Mouse (Mus musculus) lung, adult 10 weeks (tissue): ENCODE results near the gene Ezr. TPM values are rescaled to one million over a fixed set of nuclear protein-coding genes. Genes with fewer than 3 reads are reported as not detected.

Experiments used
- polyA plus RNA-seq: library from polyadenylated mRNA; stranded (reverse); fragments of 350-450 nt; fragmentation: Illumina TruSeq; extraction: RNeasy Lipid Tissue Mini Kit (QIAGEN cat#74804); gene quantifications from one replicate; pipeline ENCODE4 v1.2.3, GENCODE M21; 2014; ENCODE audit warnings: low read depth, low replicate concordance; ENCODE audit not compliant: insufficient read depth

Gene Ezr
- 87.5 TPM for polyA plus RNA-seq

GRCm38 (mm10) chr17:6782611-6783005, at the start of gene Ezr:
TSS of gene Ezr (minus strand) at chr17:6782784.

Other genes starting within 250 kb of the Ezr start
- 3.4 TPM for gene Dynlt1c, start 181.1 kb downstream of the Ezr start, polyA plus RNA-seq
- 103 TPM for gene Dynlt1f, start 126.9 kb downstream of the Ezr start, polyA plus RNA-seq
- 1.6 TPM for gene Sytl3, start 123.7 kb downstream of the Ezr start, polyA plus RNA-seq
- 33.5 TPM for gene Rsph3b, start 165.9 kb upstream of the Ezr start, polyA plus RNA-seq
- 12.0 TPM for gene Tagap1, start 178.4 kb upstream of the Ezr start, polyA plus RNA-seq
- gene Rnaset2b, start 187.8 kb upstream of the Ezr start, polyA plus RNA-seq = 279 TPM
- gene Gm49721, start 196.1 kb upstream of the Ezr start, polyA plus RNA-seq = not detected
- not detected for gene Gm1604a, start 242.8 kb upstream of the Ezr start, polyA plus RNA-seq